Mouse (Mus musculus) spleen, postnatal 10 days (tissue): ENCODE measurements around the gene Tmco1.

Source experiments
- DNase-seq, 2 experiments: peaks; one replicate each; pipeline ENCODE4 v3.0.0; 2021 to 2022; ENCODE audit warnings: low spot score in 2 of 2

Gene Tmco1

GRCm38 (mm10) chr1:167368513-167368912, 60.3 kb downstream of the Tmco1 start:
- peak in 1 of 2 experiments; percentile 61 for DNase-seq

GRCm38 (mm10) chr1:167369905-167370304, 61.7 kb downstream of the Tmco1 start:
- DNase-seq, result peak; percentile 91 to 97

DNA sequence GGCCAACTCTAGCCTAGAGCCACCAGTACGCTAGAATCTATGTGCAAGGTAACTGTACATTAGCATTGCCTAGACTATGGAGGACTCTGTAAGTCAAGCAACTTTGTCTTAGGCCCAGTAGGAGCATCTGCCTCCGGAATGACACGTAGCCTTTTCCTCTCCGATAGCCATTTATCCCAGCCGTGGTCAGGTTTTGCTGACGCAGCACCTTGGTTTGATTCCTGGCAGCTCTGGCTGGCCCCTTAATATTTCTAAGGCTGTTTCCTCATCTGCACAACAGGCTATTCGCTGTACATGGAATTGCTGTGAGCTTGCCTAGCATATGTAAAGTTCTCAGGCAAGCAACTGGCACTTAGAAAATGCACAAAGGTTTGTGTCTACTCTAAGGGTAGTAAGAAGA, 64.6 kb downstream of the Tmco1 start:
- DNase-seq, result no peak

DNA sequence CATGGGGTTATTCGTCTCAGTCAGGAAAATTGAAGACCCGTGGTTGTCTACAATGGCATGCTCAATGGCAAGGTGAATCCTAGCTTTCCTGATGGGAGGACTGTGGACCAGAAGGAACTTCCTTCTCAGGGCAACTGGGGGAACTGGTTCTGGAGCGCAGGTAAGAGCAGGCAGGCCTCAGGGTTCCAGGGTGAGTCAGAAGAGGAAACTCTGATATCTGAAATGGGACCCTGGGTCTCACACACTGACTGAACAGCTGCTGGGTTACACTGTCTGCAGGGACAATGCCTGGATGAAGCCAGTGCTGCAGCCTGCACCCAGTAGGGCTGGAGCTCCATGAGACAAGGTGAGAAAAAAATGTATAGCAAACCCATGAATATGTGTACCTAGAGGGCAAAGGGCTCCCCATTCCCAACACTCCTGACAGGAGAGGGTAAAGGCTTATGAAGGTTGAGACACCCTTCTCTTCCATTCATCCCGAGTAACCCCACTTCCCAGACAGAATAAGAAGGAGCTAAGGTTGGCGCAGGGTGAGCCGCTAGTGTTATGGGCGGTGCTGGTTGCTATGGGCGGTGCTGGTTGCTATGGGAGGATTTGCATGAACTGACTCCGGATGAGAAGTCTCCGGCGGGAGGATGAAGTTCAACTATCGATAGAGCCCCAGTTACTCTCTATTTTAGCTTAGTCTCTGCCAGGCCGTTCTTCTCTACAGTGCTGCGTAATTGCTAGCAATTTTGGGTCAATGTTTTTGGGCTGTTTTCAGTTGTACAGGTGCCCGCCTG, 66.0 kb downstream of the Tmco1 start:
- peak; percentile 68 to 93 for DNase-seq

DNA sequence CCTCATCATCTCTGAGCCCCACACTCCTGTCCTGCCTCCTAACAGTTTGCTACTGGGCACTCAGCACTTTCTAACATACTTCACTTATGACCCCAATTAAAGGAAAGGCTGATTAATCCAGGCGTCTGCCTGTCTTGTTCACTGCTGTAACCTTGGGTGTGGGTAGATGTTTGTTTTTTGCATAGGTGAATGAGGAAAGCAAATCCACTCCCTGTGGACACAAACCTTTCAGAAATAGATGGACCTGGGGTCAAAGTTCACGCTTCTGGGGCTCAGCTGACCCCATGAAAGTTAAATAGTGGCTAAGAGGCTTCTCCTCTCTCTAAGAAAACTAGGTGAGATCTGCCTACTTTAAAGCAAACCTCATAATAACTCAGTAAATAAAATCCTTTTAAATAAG, 66.8 kb downstream of the Tmco1 start:
- DNase-seq, result no peak

DNA sequence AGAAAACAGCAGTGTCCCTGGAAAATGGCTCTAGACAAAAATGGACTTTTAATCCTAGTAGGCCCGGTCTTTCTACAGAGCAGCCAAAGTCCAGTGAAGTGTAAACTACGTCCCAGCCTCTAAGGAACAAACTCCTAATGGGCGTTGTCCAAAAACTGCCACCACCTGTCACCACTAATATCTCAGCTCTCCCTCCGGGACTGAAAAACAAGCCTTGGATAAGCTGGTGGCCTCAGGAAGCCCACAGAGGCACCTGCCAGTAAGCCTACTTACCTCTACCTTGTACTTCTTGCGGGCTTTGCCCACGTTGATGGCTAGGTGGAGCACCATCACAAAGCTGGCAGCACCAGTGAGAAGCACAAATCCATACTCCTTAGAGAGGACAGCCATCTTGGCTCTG, 69.8 kb downstream of the Tmco1 start:
- no peak for DNase-seq

DNA sequence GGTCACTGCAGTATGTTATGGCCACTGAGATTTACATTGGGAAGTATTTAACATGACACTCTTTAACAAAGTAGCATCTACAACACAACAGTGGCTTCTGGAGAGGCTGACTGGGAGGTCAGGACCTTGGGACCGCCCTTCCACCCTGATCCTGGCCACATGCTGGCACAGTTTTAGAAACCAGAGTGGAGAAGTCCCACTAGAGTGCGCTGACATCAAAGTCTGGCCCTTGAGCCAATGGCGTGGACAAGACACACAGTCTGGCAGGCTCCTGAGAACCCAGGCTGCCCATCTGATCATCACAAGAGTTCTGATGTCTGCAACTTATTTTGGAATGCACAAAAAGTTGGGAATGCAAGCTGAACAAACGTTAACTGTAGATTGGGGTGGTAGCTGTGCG, 71.6 kb downstream of the Tmco1 start:
- DNase-seq, result no peak

DNA sequence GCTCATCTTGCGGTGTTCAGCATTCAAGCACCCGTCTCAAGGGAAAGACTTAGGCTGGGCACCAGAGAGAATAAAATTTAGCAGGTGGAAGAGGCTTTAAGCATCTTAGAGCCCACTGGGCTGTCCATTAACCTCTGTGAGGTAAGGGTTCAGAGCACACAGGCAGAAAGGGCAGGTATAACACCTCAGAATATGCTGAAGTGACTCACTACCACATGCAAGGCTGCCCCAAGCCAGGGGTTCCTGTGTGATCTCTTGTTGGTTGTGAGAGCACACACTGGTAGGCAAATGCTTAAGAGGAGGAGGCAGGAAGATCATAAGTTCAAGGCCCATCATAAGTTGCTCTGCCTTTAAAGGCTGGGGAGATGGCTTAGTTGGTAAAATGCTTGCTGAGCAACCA, 72.0 kb downstream of the Tmco1 start:
- no peak for DNase-seq

DNA sequence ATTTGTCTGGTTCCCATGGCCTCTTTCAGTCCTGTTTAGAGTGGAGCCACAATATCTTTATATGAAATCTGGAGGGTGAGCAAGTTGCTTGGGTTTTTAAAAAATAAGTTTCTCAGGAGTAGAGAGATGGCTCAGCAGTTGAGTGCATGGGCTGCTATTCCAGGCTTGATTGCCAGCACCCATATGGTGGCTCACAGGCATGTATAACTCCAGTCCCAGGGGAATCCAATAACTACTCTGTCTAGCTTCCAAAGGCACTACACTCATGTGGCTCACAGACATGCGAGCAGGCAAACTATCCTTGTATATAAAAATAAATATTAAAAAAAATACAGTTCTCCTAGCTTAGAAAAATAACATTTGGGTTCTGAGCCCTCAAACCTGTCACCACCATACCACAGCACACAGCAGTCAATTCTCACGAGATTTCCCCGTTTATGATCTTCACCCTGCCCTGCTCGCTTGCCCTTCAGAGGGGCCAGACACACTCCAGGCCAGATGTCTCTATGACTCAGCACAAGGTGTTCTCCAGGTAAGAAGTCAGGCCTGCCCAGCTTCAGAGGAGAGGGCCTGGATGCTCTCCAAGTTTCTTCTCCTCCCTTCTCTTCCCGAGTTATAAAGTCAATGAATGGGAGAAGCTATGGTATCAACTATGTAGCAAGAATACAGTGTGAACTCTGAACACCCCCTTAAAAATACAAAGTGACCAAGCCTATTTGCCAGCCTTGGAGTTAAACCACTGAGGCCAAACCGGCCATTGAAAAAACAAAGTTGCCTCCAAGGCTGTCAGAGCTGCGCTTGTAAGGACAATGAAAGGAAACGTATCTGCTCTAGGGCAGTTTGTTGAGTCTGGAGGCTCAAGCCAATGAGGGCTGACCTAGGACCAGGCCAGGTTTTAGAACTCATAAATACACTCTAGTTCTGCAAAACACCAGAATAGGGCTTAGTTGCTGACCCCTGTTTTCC, 73.2 kb downstream of the Tmco1 start:
- DNase-seq, result no peak

DNA sequence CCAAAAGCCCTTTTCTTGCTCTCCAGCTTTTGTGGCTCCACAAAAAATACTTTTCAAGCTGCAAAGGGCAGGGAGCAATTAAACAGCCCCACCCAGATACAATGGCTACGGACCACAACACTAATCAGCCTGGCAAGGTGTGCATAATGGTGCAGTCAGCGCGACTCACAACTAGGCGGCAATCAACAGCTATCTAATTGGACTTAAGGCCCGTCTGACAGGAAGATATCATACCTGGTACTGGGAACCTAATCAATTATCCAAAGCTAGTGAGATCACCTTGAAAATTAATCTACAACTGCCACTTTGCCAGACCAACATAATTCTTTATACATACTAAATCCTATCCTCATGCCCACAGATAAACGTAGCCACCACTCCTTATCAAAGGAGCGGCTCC, 74.1 kb downstream of the Tmco1 start:
- peak in 1 of 2 experiments; percentile 14 for DNase-seq

- no peak for DNase-seq
Observed at GRCm38 (mm10) chr1:167382763-167383162, 74.6 kb downstream of the Tmco1 start.

- DNase-seq, result no peak
Observed at GRCm38 (mm10) chr1:167383178-167383577, 75.0 kb downstream of the Tmco1 start.
